In the genomic region with DNA sequence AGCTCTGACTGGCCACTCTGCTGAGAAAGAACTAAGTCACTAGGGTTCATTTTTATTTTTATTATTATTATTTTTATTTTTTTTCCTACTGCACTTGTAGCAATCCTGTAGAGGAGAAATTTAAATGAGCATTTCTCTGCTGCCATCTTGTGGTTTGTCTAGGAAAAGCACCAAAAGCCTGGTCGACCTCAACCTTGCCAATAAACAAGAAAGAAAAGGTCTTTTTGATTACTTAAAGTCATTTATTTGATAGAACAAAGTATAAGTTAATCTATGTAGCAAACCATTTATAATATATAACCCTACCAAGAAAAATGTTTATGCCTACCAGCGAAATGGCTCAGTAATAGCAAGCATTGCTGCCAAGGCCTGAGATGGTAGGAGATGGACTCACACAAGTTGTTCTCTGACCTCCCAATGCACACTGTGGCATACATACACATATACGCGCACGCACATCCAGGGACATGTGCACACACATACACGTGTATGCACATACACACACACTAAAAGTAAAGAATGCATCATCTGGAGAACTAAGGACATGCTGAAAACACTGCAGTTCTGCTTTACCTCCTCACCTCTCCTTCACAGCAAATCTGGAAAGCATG, we compare ENCODE assay signal across 8 mouse cellular contexts.
A peak's percentile ranks its signal among the peaks of the same experiment; 100 is the strongest.
DNase-seq lines count a peak whose midpoint lies in the region; ATAC-seq and TF ChIP-seq lines count a peak whose summit lies in the region.

No protein-coding gene starts in this region.

- H3K27ac ChIP-seq in heart, adult 2 months = no peak overlapping the region
- H3K27ac ChIP-seq in MEL (ENCODE audit: control insufficient read depth, low read depth, low read length) = no peak overlapping the region
- H3K27ac ChIP-seq in hindbrain, embryonic 12.5 days = no peak overlapping the region
- no peak overlapping the region for H3K27ac ChIP-seq in midbrain, embryonic 14.5 days (replicated peaks; ENCODE audit: low read depth, low read length)

- H3K4me1 ChIP-seq in heart, adult 2 months (ENCODE audit: control insufficient read depth, insufficient read depth, low read length) = no peaks in the 10 kb centered on the region
- H3K4me1 ChIP-seq in MEL (ENCODE audit: control insufficient read depth in 1 of 2, insufficient read depth in 2 of 2, low read length in 2 of 2) = no peaks in the 10 kb centered on the region
- H3K4me1 ChIP-seq in hindbrain, embryonic 12.5 days = peaks cover 4% of the 10 kb centered on the region; the same call in 1 of the 2 replicates
- no peaks in the 10 kb centered on the region for H3K4me1 ChIP-seq in midbrain, embryonic 14.5 days (ENCODE audit: control insufficient read depth, insufficient read depth, low read length)

- no peaks in the 10 kb centered on the region for H3K79me2 ChIP-seq in heart, adult 2 months (replicated peaks; ENCODE audit: control insufficient read depth, insufficient read depth, low read length)
- H3K79me2 ChIP-seq in MEL (ENCODE audit: control insufficient read depth, insufficient read depth, low read length, poor library complexity) = no peaks in the 10 kb centered on the region

- no peaks in the 10 kb centered on the region for H3K9me3 ChIP-seq in MEL (replicated peaks; ENCODE audit: insufficient read depth, low read length)
- no peaks in the 10 kb centered on the region for H3K9me3 ChIP-seq in hindbrain, embryonic 12.5 days (replicated peaks)
- H3K9me3 ChIP-seq in midbrain, embryonic 14.5 days (ENCODE audit: control insufficient read depth, low read length) = no peaks in the 10 kb centered on the region

- peak; percentile 83 for TF ChIP-seq CTCF in heart, adult 2 months (IDR thresholded peaks at IDR 0.05)
- peak in 2 of 3 experiments; percentile 41 to 63; a peak in 5 of 6 replicates for TF ChIP-seq CTCF in MEL (IDR thresholded peaks at IDR 0.05 in 2 of 3, conservative IDR thresholded peaks at IDR 0.05 in 1 of 3; ENCODE audit: control insufficient read depth in 1 of 3, insufficient read depth in 1 of 3, low read depth in 2 of 3, low read length in 3 of 3, poor library complexity in 1 of 3, severe bottlenecking in 1 of 3)

- peak; percentile 54; the same call in 1 of the 2 replicates for ATAC-seq in hindbrain, embryonic 12.5 days (ENCODE audit: low FRiP score)
- ATAC-seq in midbrain, embryonic 14.5 days (ENCODE audit: low FRiP score, low TSS enrichment) = peak; percentile 57; the same call in 1 of the 2 replicates
- no peak for ATAC-seq in megakaryocyte-erythroid progenitor cell, adult 5-6 weeks (replicated peaks; ENCODE audit: low FRiP score, low TSS enrichment, poor library complexity, severe bottlenecking)

- no peak for TF ChIP-seq EP300 in heart, adult 2 months (IDR thresholded peaks at IDR 0.05; ENCODE audit: insufficient read depth, low read depth, low read length)
- no peak for TF ChIP-seq EP300 in MEL (IDR thresholded peaks at IDR 0.05; ENCODE audit: low read depth in 1 of 2, low read length in 2 of 2)

- TF ChIP-seq RAD21 in MEL (IDR thresholded peaks at IDR 0.05; ENCODE audit: low read depth, low read length) = peak; percentile 76

- H3K27me3 ChIP-seq in heart, adult 2 months (ENCODE audit: control insufficient read depth, insufficient read depth, low read length) = no peaks in the 10 kb centered on the region
- no peaks in the 10 kb centered on the region for H3K27me3 ChIP-seq in MEL (ENCODE audit: control insufficient read depth in 1 of 2, insufficient read depth in 2 of 2, low read length in 2 of 2)
- H3K27me3 ChIP-seq in hindbrain, embryonic 12.5 days = peaks cover 8% of the 10 kb centered on the region; the same call in 1 of the 2 replicates
- H3K27me3 ChIP-seq in midbrain, embryonic 14.5 days (ENCODE audit: control insufficient read depth, insufficient read depth, low read length) = no peaks in the 10 kb centered on the region

- H3K4me3 ChIP-seq in heart, adult 2 months = no peak overlapping the region
- H3K4me3 ChIP-seq in MEL (ENCODE audit: control insufficient read depth in 1 of 2, insufficient read depth in 1 of 2, low read depth in 2 of 2, low read length in 2 of 2) = no peak overlapping the region
- H3K4me3 ChIP-seq in hindbrain, embryonic 12.5 days = no peak overlapping the region
- no peak overlapping the region for H3K4me3 ChIP-seq in midbrain, embryonic 14.5 days (replicated peaks; ENCODE audit: low read depth, low read length)

- DNase-seq in heart, adult 2 months = no peak
- no peak for DNase-seq in heart, postnatal 25 days (ENCODE audit: low spot score)
- DNase-seq in MEL (ENCODE audit: low read depth, low spot score) = peak; percentile 47
- peak; percentile 39 to 78 for DNase-seq in cerebellum, postnatal 36 days
- DNase-seq in layer of hippocampus, adult 9-11 months = peak; percentile 45
- DNase-seq in midbrain, embryonic 14.5 days = peak; percentile 86

- WGBS in heart, adult 2 months = 36% methylated on average over 6 of the region's 6 CpGs
- 42% methylated on average over 6 of the region's 6 CpGs for WGBS in hindbrain, embryonic 12.5 days
- 37% methylated on average over 6 of the region's 6 CpGs for WGBS in midbrain, embryonic 14.5 days

- no peak overlapping the region for H3K4me2 ChIP-seq in hindbrain, embryonic 12.5 days (replicated peaks)
- no peak overlapping the region for H3K4me2 ChIP-seq in midbrain, embryonic 14.5 days (ENCODE audit: low read length)

- intact Hi-C loops in heart, adult 2 months (cut with DNase I) = loop anchor here (1.0 kb wide), 1 partner anchor 1013 kb away; no protein-coding TSS in a partner anchor
- intact Hi-C loops in heart, postnatal 25 days (cut with DNase I) = loop anchor here (2.0 to 10.0 kb wide), 3 partner anchors 908 to 1230 kb away; no protein-coding TSS in a partner anchor

- no peaks in the 10 kb centered on the region for H3K36me3 ChIP-seq in heart, adult 2 months (ENCODE audit: control insufficient read depth, insufficient read depth, low read length)
- H3K36me3 ChIP-seq in MEL (ENCODE audit: control insufficient read depth in 1 of 2, insufficient read depth in 2 of 2, low read length in 2 of 2) = no peaks in the 10 kb centered on the region
- no peaks in the 10 kb centered on the region for H3K36me3 ChIP-seq in hindbrain, embryonic 12.5 days
- H3K36me3 ChIP-seq in midbrain, embryonic 14.5 days (ENCODE audit: control insufficient read depth, insufficient read depth, low read length) = no peaks in the 10 kb centered on the region

- no peak overlapping the region for H3K9ac ChIP-seq in heart, adult 2 months (ENCODE audit: low read depth, low read length)
- no peak overlapping the region for H3K9ac ChIP-seq in MEL (ENCODE audit: control insufficient read depth, low read depth, low read length, poor library complexity, severe bottlenecking)
- no peak overlapping the region for H3K9ac ChIP-seq in hindbrain, embryonic 12.5 days
- no peak overlapping the region for H3K9ac ChIP-seq in midbrain, embryonic 14.5 days (replicated peaks; ENCODE audit: low read length)

- no peak for TF ChIP-seq POLR2A in heart, adult 2 months (IDR thresholded peaks at IDR 0.05; ENCODE audit: insufficient read depth, low read depth, low read length)
- no peak for TF ChIP-seq POLR2A in MEL (IDR thresholded peaks at IDR 0.05; ENCODE audit: control insufficient read depth in 1 of 2, insufficient read depth in 1 of 2, low read depth in 1 of 2, low read length in 2 of 2, poor library complexity in 1 of 2)

TF ChIP-seq in MEL, 35 proteins besides CTCF, POLR2A, EP300 and RAD21:
- TF ChIP-seq ZC3H11A (IDR thresholded peaks at IDR 0.05; ENCODE audit: low read depth, low read length) (peak; percentile 40; the same call in 1 of the 2 replicates), SMC3 (IDR thresholded peaks at IDR 0.05; ENCODE audit: low read depth, low read length) (peak; percentile 56), POLR2AphosphoS5 (IDR thresholded peaks at IDR 0.05; ENCODE audit: borderline replicate concordance, low read depth, low read length) (no peak), ZNF384 (IDR thresholded peaks at IDR 0.05; ENCODE audit: low read depth, low read length) (0 out of 2 replicates have a peak, but pooled peaks have one; percentile 29), USF1 (IDR thresholded peaks at IDR 0.05; ENCODE audit: low read depth, low read length) (no peak)

Comparison
In these comparisons a context has a peak if more than half of its experiments do, and no peak if none do; other contexts are left out.
1. DNase-seq: peak in MEL (single experiment), cerebellum, postnatal 36 days (2 of 2), layer of hippocampus, adult 9-11 months (single experiment) and midbrain, embryonic 14.5 days (single experiment); none in heart, adult 2 months (0 of 2) and heart, postnatal 25 days (single experiment).